Mouse (Mus musculus) ES-E14 (cell line): ENCODE measurements around the gene Xk. TPM values are rescaled to one million over a fixed set of nuclear protein-coding genes. Genes with fewer than 3 reads are reported as not detected.
"Not testable (repeated sequence)": the region's sequence is repeated elsewhere in the genome, so short reads cannot be mapped to it uniquely, and the experiment has no call there.

Experiments
- DNase-seq: peaks from one replicate; pipeline ENCODE4 v3.0.0-alpha.2; 2013; ENCODE audit warnings: low read depth, low spot score
- H3K27ac ChIP-seq: 2 replicates; pipeline ENCODE4 v1.5.1; 2012; ENCODE audit warnings: low read depth, mild to moderate bottlenecking, low read length, moderate library complexity, mixed read lengths; ENCODE audit not compliant: poor library complexity, insufficient read depth, severe bottlenecking
- H3K36me3 ChIP-seq: 2 replicates; pipeline ENCODE4 v1.6.1; 2012; ENCODE audit warnings: mild to moderate bottlenecking, low read length, moderate library complexity, mixed read lengths; ENCODE audit not compliant: control insufficient read depth, poor library complexity, insufficient read depth, severe bottlenecking
- H3K4me1 ChIP-seq, 2 experiments: fragments of 150-350 bp in 1 of 2; sonication (generic) in 1 of 2; 2 replicates each; pipeline ENCODE4 v1.6.1; 2012; ENCODE audit warnings: low read length in 2 of 2, mild to moderate bottlenecking in 1 of 2, mixed read lengths in 1 of 2; ENCODE audit not compliant: control insufficient read depth in 2 of 2, insufficient read depth in 2 of 2, poor library complexity in 1 of 2
- H3K4me3 ChIP-seq, 2 experiments: fragments of 150-350 bp in 1 of 2; sonication (generic) in 1 of 2; 2 replicates each; pipeline ENCODE4 v1.5.1; 2012; ENCODE audit warnings: low read length in 2 of 2, low read depth in 1 of 2, mild to moderate bottlenecking in 1 of 2, mixed read lengths in 1 of 2; ENCODE audit not compliant: insufficient read depth in 1 of 2, poor library complexity in 1 of 2, severe bottlenecking in 1 of 2
- H3K9ac ChIP-seq: 2 replicates; pipeline ENCODE4 v1.6.1; 2012; ENCODE audit warnings: low read depth, mild to moderate bottlenecking, low read length, mixed read lengths; ENCODE audit not compliant: poor library complexity, insufficient read depth, severe bottlenecking
- H3K9me3 ChIP-seq: fragments of 150-350 bp; sonication (generic); 2 replicates; pipeline ENCODE4 v1.6.1; 2012; ENCODE audit warnings: low read depth, mild to moderate bottlenecking, low read length; ENCODE audit not compliant: control insufficient read depth, insufficient read depth
- CHD2 ChIP-seq: IDR thresholded peaks from 2 replicates; pipeline ENCODE4 v1.6.1; 2014; ENCODE audit warnings: mild to moderate bottlenecking, low read depth, low read length, inconsistent platforms
- HCFC1 ChIP-seq: IDR thresholded peaks from 2 replicates; pipeline ENCODE4 v1.6.1; 2012; ENCODE audit warnings: low read length, inconsistent platforms, borderline replicate concordance; ENCODE audit not compliant: insufficient read depth
- MAFK ChIP-seq: IDR thresholded peaks from 2 replicates; pipeline ENCODE4 v1.6.1; 2014; ENCODE audit warnings: mild to moderate bottlenecking, low read depth, low read length, inconsistent platforms; ENCODE audit not compliant: insufficient read depth
- ZC3H11A ChIP-seq: IDR thresholded peaks from 2 replicates; pipeline ENCODE4 v1.6.1; 2012; ENCODE audit warnings: low read depth, mild to moderate bottlenecking, inconsistent platforms, low read length, borderline replicate concordance
- ZNF384 ChIP-seq: IDR thresholded peaks from 2 replicates; pipeline ENCODE4 v1.6.1; 2012; ENCODE audit warnings: low read depth, low read length, inconsistent platforms
- in situ Hi-C, 2 experiments: fragments of 600-800 bp; cut with MboI; formaldehyde crosslinking; loops; one replicate each; pipeline ENCODE4 v1.15.1; 2025; ENCODE audit warnings: low sequenced_read_pairs in 2 of 2, inconsistent platforms in 1 of 2; ENCODE audit not compliant: unreplicated experiment in 2 of 2
- total RNA-seq: library from RNA; depleted of rRNA; stranded (reverse); fragments of 300-350 nt; gene quantifications from 2 replicates; pipeline ENCODE4 v1.2.3, GENCODE M21; 2012

The Xk gene
- total RNA-seq, 1 experiment = 2.1 TPM

DNA sequence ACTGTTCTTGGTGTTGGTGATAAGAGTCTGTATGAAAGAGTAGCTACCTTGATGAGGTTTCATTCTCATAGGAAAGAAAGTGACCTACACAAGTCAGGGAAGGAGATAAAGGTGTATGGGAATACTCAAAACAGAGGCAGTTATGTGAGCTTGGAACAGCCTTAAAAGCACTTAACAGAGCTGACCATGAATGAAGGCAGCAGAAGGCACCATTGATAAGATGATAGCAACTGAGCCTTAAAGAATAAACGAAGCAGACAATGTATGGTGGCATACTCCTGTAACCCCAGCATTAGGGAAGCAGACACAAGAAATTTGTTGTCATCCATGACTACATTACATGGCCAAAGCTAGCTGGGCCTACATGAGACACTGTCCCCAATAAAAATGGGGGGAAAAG lies 30.9 kb downstream of the Xk start:
- Histone ChIP-seq H3K36me3 (no peaks in the 10 kb centered on the region), H3K4me3 (no peak overlapping the region), H3K9me3 (no peaks in the 10 kb centered on the region), H3K9ac (no peak overlapping the region), H3K4me1 (no peaks in the 10 kb centered on the region), H3K27ac (no peak overlapping the region)
- in situ Hi-C loops = no loop called here
- DNase-seq = no peak
- TF ChIP-seq ZC3H11A (no peak), MAFK (no peak), CHD2 (no peak), HCFC1 (no peak), ZNF384 (no peak)

DNA sequence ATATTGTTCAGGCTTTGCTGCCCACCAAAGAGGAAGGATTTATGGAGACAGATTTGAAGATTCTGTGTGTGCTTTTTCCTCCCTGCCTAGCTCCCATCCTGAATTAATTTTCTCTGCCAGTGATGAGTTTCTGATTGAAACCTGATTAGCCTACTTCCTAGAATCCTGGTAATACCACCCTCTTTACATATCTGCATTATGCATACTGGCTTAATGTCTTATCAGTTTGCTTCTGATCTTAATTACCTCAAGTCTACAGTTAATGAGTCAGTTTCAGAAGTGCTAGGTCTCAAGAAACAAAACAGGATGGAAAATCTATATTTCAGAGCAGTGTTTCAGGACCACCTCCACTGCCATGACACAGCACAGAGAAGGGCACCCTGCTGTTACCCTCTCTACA lies 43.9 kb downstream of the Xk start:
- H3K4me1 ChIP-seq, H3K9me3 ChIP-seq, H3K27ac ChIP-seq, in situ Hi-C loops, H3K9ac ChIP-seq, H3K36me3 ChIP-seq, DNase-seq, H3K4me3 ChIP-seq: not testable (repeated sequence)

GRCm38 (mm10) chrX:9327954-9328353 lies 55.4 kb downstream of the Xk start:
- H3K9ac ChIP-seq, H3K4me1 ChIP-seq, DNase-seq, in situ Hi-C loops, H3K36me3 ChIP-seq, H3K27ac ChIP-seq, H3K4me3 ChIP-seq, H3K9me3 ChIP-seq: not testable (repeated sequence)

DNA sequence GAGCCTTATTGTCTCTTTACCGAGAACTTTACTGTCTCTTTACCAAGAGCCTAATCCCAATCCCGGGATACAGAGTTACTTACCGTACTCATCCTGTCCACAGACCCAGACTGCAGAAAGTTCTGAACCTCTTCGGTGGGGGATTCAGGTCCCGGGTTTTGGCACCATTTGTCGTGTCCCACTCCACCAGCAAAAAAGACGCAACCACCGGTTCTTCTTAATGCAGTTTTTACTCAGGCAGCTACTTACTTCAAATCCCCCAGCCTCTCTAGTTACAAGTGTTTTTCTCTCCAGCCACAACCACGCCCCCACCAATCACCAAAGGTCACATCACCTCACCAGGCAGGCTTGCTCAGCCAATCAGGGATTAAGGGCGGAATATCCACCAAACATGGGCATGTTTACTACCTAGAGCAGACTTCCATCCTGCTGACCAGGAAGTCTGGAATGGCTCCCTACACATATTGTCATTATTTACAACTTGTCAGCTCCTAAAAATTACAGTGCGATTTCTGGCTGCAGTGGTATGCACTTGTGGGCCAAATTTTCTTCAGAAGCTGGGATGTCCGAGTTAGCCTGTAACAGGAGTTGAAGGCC lies 59.9 kb downstream of the Xk start:
- in situ Hi-C loops = loop anchor here in 1 of 2 experiments (10.0 kb wide), 1 partner anchor 192 kb away; no protein-coding TSS in a partner anchor
- DNase-seq, H3K9me3 ChIP-seq, H3K36me3 ChIP-seq, H3K4me1 ChIP-seq, H3K27ac ChIP-seq, H3K9ac ChIP-seq: not testable (repeated sequence)
- H3K4me3 ChIP-seq = peak overlapping the region in 1 of 2 experiments; percentile 57; a peak in 2 of 4 replicates

DNA sequence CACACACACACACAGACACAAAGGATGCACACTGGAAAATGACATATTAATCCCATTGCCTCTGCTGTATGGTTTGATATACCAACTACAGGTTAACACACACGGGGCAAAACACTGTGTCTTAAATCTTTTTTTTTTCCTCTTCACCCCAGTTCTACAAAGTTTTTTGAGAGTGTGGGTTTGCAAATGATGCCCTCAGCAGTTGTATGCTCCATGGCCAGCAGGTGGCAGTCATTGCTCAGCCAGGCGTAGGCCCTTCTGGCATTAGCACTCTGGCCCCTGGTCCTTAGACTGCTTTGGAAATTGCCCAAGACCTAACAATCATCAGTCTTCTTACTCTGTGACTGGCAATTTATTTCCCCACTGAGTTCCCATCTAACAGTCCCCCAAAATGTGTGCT lies 60.5 kb downstream of the Xk start:
- in situ Hi-C loops = loop anchor here in 1 of 2 experiments (10.0 kb wide), 1 partner anchor 192 kb away; no protein-coding TSS in a partner anchor
- not testable (repeated sequence) for H3K4me1 ChIP-seq, H3K27ac ChIP-seq, DNase-seq, H3K9ac ChIP-seq, H3K36me3 ChIP-seq, H3K4me3 ChIP-seq, H3K9me3 ChIP-seq
